Mouse (Mus musculus) layer of hippocampus, adult 9-11 months (tissue): Measurements from ENCODE around the gene Ythdc1.
"Not testable (repeated sequence)": the region's sequence is repeated elsewhere in the genome, so short reads cannot be mapped to it uniquely, and the experiment has no call there.

ENCODE experiments used
- DNase-seq: peaks from one replicate; pipeline ENCODE4 v3.0.0; 2022

The Ythdc1 gene

DNA sequence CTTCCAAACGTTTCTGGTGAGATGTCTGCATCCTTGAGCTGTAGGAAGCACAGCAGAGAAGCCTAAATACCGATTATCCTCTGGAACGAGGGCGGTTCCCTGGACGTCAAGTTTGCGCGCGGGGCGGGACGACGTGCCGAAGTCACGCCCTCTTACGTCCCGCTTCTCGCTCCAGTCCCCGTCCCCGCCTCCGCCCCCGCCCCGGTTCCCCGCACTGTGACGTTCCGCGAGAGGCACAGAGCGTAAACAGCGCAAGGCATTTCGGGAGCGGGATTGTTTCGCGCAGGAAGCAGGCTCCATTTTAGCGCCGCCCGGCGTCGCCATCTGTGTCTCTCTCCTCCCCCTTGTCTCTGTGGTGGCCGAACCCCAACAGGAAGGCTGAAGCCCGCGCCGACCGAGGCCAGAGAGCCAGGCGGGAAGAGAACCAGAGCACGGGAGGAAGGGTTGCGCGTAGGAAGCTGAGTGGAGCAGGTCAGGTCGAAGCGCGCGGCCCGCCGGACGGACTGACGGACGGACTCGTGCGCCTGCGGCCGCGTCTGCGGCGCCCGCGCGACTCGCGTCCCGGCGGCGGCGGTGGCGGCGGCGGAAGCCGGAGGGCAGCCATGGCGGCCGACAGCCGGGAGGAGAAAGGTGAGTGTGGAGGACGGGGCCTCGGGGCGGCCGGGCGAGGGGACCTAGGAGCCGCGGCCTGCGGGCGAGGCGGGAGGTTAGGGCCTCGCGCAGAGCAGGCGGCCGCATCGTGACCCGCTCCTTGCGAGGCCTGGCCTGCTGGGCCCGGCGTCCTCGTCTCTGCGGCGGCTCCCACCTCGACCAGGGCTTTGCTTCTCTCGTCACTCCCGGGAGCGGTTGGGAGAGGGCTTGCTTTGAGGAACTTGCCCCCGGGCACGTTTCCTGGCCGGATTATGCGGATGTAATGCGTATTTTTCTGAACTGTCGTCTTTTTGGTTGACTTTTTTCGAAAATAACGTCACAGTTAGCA is at the start of gene Ythdc1:
Ythdc1 (plus strand) TSS at position 260 of the 979 bp plus-strand sequence.
- peak; percentile 94 for DNase-seq

DNA sequence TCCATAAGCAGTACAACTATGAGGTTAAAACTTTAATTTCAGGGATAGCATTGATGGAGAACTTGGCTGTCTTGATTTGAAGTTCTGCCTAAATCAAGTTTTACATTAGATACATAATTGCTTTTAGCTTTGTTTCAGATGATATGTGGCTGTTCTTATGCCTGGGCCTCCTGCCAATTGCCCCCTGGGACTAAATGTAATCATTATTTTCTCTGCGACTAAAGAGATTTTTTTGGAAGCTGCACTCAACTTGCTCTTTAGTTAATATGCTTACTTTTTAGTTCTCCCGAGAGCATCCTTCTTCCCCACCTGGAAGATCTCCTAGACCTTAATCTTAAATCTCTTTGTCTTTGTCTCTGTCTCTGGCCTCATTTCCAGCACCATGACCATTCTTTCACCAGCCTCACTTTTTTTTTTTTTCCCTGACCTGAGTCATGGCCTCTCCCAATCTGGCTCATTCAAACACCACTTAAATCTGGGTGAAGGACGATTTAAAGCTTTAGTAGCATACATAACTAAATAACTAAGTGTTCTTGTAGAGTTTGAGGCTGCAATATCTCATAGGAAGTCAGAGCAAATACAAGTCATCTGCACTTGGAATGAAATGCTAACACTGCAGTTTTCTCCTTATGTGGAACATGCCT is 34.9 kb upstream of the Ythdc1 start:
- no peak for DNase-seq

DNA sequence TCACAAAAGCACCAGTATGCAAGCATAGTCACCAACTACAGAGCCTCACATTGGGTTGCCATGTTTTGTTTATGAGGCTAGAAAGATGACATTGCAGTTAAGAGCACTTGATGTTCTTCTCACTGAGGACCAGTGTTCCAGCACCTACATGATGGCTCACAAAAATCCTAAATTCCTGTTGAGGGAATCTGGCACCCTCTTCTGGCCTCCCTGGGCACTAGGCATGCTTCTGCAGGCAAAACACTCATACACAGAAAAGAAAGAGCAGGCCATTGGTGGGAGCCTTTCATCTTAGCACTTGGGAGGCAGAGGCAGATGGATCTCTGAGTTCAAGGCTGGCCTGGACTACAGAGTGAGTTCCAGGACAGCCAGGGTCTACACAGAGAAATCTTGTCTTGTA is 33.0 kb upstream of the Ythdc1 start:
- no peak for DNase-seq

DNA sequence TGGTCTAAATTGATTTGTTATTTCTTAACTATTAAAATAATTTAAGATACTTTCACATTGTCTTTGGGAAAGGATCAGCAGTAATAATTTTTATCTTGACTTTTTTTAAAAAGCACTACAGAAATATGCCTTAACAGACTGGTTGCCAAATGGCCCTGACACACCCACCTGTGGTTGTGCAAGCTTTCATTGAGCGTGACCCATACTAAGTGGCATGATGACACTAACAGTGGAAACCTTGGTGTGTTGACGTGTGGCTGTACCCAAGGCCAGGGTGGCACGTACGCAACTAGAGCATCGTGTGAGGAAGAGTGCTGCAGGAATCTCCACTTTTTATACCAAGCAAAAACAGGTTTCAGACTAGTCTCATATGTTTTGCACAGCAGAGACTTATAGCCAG is 27.1 kb upstream of the Ythdc1 start:
- no peak for DNase-seq

DNA sequence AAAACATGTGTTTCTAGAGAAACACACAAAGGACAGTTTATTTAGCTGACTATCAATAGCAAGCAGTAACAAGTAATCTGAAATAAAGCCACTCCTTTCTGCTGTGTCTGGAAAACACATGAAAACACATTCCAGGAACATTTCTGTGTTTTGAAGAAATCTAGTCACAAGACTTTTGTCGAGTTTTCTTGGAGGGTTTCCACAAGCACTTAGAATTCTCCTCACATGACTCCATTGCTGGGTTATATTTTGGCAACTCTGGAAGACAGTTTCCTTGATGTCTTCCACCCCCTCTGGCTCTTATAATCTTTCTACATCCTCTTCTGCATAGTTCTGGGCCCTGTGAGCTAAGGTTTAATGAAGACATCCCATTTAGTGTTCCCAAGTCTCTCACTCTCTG is 25.6 kb upstream of the Ythdc1 start:
- DNase-seq: no peak

DNA sequence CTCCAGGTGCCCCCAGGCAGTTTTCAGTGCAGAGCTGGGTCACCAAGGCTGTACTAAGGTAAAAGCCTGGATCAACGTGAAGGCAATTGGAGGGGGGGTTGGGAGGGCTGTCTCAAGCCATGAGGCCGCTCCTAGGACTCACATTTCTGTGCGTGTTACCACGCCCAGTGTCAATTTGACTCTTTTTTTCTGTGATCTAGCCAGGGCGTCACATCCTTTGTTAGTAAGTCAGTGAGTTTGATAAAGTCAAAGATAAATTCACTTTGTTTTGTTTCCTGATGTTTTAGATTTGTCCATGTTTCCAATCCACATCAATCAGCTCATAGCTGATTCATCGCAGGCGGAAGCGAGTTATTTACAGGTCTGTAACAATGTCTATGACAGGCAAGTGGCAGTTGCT is 21.0 kb upstream of the Ythdc1 start:
- DNase-seq: no peak

DNA sequence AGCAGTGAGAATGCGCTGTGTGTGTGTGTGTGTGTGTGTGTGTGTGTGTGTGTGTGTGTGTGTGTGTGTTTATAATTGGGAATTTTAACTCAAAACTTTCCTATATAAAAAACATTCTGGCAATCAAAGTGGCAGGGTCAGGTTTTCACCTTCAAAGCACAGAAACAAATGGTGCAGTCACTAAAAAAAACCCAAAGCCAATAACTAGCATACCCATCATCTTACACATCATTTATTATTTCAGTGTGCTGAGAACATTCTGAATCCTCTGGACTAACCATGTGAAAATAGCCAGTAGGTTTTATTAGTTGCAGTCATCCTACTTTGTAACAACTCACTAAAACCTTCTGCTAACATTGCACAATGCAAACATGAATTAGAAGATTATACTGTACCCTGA is 19.8 kb upstream of the Ythdc1 start:
- DNase-seq: no peak

DNA sequence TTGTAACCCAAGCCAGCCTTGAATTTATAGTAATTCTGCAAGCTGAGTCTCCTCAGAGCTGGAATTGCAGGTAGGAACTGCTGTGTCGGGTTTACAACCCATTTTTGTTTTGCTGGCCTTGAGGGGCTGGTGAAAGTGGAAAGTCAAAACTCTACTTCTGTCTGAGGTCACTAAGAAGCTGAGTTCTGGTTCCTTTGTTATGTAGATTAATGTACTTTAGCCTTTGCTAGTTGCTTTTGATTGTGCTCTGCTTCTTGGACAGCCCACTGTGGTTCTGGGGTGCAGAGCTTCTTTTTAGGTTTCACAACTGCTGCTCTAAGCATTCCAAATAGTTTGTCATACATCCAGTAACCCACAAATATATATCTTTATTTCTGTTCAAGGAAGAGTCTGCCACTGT is 17.2 kb upstream of the Ythdc1 start:
- DNase-seq: no peak

DNA sequence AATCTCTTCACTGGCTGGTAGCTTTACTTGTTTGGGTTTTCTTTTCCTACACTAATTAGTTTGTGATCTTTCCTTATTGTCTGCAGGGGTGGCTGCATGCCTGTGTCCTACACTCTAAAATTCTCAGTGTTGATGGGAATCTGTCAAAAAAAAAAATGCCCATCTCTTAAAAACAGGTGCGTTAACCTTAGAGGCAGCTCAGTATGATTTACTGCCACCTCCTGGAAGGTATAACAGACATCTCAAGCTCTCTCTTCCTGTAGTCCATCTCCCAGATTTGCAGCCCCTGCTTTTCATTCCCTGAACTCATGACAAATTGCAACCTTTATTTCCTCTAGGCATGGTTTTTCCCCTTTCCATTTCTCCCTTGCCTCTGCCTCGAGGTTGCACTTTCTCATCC is 14.1 kb upstream of the Ythdc1 start:
- no peak for DNase-seq

DNA sequence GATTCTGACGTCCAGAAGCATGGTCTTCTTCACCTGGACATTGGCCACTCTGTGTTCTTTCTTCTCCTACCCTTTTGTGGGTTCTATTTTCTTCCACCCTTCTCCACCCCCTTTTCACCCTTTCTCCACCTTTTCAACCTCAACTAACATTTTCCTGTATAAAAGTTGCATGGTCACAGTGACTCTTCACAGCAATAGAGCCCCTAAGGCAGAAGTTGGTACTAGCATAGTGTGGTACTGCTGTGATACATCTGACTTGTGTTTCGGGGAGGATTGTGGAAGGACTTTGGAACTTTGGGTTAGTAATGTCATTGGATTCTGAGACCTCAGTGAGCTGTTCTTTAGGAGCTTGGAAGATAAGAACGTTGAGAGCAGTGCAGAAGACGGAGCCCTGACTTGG is 11.8 kb upstream of the Ythdc1 start:
- no peak for DNase-seq

DNA sequence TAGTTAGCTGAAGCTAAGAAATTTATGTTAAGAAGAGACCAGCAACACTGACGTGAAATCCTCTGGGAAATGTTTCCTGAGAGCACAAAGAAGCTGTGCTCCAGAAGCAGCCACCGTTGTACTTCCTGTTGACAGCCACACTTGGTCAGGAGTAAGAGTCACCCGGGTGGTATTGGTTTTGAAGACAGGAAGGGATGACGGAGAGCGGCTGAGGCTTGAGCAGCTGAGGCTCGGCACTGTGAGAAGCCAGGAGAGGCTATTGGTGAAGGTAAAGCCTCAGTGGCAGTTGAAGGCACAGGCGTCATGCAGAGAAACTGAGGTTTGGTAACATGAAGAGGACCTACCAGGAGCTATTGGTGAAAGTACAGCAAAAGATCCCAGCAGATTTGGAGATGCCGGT is 11.2 kb upstream of the Ythdc1 start:
- no peak for DNase-seq

DNA sequence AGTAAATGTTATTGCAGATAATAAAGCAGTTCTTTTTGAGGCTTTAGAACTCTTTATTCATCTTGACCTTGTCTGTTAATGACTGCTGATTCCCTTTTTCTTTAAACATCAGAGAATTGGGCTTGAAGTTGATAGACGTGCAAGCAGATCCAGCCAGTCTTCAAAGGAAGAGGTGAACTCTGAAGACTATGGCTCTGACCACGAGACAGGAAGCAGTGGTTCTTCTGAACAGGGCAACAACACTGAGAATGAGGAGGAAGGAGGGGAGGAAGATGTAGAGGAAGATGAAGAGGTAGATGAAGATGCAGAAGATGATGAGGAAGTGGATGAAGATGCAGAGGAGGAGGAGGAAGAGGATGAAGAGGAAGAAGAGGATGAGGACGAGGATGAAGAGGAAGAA is 12.8 kb downstream of the Ythdc1 start:
- no peak for DNase-seq

DNA sequence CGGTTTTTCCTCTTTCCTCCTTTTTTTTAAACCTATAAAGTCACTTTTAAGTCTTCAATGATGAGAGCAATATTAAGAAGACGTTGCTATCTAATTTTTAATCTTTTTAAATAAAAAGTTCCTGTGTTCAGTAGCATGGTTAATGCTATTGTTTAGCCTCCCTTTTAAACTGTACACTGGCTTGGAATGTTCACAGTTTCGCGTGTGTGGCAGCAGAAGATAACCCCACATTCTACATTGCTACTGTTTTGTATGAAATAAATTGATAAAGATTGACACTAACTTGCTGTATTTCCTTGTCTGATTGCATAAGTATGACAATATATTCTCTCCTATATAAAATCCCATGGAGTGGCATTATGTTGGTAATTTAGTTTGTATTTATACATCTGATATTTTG is 32.4 kb downstream of the Ythdc1 start:
- DNase-seq: not testable (repeated sequence)

DNA sequence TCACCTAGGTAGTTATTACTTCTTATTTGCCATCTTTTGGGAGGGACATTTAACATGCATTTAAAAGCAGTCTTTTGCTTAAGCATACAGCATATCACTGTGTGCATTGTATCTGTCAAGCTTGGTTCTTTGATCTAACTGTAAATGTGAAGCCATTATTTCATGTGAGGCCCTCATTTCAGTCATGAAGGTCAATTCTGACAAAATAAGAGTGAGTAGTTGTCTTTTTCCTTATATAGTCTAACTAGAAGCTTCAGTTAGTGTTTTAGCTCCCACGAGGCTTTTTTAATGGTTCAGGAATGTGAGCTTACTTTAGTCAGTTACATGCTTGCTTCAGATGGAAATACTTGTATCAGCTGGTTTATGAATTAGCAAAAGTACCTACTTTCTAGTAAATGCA is 34.1 kb downstream of the Ythdc1 start:
- DNase-seq: no peak

DNA sequence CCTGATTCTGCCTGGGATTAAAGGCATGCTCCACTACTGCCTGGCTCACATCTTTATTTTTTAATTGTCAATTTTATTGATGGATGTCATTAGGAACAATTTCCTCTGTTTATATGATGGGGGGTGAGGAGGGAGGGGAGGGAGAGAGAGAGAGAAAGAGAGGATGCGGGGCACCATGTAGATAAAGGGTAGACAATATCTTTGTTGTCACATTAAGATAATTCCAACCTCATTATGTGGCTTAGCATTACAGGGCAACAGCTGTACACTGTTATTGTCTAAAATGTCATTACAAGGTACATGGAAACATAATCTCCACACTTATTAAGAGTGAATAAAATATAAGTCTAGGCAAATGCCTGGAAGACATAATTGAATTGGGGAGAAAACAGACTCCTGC is 35.5 kb downstream of the Ythdc1 start:
- no peak for DNase-seq

DNA sequence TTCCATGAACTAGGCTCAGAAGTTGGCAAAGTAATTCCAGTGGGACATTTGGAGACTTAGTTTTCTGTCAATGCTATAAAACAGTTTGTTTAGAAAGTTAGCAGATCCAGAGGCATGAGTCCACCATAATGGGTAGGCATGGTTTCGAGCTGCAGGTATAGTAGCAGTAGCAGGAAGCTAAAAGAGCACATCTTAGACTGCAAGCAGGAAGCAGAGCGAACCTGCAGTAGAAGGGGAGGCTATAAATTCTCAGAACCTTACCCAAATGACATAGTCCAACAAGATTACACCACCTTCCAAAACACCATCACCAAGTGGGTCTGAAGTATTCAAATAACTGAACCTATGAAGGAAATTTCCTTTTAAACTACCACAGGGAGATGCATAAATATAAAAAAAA is 36.2 kb downstream of the Ythdc1 start:
- no peak for DNase-seq

DNA sequence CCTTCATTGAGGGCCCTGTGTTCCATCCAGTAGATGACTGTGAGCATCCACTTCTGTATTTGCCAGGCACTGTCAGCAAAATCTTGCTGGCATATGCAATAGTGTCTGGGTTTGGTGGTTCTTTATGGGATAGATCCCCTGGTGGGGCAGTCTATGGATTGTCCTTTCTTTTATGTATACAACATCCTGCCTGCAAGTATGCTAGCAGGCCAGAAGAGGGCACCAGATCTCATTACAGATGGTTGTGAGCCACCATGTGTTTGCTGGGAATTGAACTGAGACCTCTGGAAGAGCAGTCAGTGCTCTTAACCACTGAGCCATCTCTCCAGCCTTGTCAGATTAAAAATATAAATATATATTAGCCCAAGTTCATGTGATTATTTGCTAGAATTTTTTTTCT is 37.2 kb downstream of the Ythdc1 start:
- DNase-seq: not testable (repeated sequence)

DNA sequence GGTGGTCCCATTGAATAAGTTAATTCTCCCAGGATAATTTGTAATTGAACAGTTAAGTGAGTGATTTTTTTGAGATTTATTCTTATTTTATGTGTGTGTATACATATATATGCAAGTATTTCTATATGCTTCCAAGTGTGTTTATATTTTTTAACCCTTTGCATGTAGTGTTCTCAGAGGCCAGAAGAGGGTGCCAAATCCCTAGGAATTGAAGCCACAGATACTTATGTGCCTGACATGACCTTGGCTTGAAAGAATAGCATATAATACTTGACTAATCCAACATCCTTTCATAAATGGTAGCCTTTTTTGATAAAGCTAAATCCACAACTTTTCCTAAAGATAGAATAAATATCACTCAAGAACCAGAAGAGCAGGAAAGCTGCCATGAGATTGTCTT is 46.1 kb downstream of the Ythdc1 start:
- no peak for DNase-seq

DNA sequence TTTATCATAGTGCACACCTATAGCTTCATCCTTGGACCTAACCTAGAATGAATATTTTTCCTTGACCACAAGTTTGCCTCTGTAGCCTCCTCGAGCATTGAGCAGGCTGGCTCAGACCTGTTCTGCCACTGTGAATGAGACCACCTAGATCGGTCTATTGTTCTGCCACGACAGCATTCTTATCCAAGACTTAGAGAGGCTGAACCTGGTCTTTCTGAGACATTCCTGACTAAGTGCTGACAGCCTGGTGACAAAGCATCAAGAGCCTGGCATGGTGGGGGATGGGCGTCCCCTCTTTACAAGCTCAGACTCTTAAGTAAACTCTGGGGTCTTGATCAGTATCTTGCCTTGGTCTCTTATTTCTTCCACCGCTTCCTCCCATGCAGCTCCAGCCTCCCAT is 47.6 kb downstream of the Ythdc1 start:
- no peak for DNase-seq

DNA sequence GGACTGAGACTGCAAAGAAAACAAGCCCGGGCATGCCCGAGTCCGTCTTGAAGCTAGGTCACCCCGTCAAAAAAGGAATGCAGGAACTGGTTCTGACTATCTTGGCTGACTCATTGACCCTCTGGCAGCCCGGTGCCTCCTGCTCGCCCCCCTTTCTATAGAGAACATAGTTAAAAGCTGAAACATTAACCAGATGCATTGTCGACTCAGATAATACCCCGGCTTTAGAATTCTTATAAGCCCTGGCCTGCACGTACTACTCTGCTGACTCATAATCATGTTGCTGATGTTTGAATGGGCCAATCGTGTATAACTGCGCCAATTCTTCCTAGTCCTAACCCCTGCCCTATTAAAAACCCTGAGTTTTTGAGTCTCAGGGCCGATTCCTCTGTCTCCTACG is 52.5 kb downstream of the Ythdc1 start:
- not testable (repeated sequence) for DNase-seq

DNA sequence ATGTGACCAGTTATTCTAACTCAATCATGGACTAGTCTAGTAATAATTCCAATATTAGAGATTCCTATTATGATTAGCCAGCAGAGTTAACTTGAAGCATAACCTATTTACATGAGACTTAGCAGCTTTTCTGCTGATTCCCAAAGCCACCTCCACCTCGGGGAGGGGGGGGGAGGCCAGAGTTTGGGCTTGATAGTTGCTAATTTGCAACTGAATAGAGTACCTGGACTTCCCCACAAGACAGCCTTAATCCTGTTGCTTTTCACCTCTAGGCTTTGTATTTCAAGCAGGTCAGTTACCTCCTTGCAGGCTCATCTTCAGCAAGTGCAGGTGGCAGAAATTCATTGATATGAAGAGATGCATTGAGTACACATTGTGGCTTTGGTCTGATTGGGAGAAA is 53.7 kb downstream of the Ythdc1 start:
- DNase-seq: no peak

DNA sequence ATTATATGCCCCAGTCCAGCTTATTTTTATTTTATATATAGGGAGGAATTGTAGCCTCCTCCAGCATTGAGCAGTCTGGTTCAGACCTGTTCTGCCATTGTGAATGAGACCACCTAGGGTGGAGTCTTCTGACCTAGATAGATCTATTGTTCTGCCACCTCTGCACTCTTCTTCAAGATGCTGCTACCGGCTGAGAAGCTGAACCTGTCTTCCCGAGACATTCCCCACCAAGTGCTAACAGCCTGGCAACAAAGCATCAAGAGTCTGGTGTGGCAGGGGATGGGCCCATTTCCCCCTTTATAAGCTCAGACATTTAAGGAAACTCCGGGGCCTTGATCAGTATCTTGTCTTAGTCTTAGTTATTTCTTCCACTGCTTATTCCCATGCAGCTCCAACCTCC is 54.3 kb downstream of the Ythdc1 start:
- DNase-seq: no peak

DNA sequence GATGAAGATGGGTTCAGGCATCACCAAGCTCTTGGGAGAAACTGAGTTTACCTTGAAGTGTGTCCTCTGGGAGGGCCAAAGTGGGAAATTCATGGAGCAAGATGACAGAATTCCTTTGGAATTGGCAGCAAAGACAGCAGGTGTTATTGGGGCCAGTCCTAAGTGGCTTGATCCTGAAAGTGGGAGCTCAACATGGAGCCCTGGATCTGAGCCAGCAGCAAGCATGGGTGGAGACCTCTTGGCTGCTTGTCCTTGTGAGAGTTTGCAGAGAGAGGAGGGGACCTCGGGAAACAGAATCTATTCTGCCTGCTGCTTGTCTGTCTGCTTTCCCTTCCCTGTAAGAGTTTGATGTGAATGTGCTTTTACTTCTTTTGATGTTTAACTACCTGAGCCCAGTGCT is 67.9 kb downstream of the Ythdc1 start:
- DNase-seq: no peak
